Mouse (Mus musculus) ES-Bruce4 (cell line): ENCODE measurements at regions not wholly inside any gene's neighbourhood (a gene's known extent, or its start where the extent isn't known, plus 50 kb on each side); places are given as distances from the start of the nearest gene placed in this dataset.

Experiments
- CTCF ChIP-seq: IDR thresholded peaks from one replicate; pipeline ENCODE4 v1.8.1; 2011; ENCODE audit warnings: low read depth, low read length
- EP300 ChIP-seq: IDR thresholded peaks from 2 replicates; pipeline ENCODE4 v1.6.1; 2011; ENCODE audit warnings: low read depth, low read length; ENCODE audit not compliant: insufficient read depth

DNA sequence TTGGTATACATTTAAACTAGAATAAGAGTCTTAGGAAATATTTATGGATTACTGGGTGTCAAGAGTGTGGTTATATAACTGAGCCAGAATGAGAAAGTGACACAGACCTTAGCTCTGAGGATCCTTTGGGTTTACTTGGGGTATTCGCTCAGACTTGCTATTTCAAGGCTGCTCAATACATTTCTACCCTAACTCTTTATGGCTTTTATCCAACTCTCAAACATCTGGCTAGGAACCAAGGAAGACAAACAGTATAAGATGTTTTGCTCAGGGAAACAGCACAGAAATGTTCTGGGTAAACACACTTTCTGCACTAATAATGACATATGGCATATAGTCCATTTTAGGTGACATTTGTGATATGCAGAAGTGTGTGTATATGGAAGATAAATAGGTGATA lies 153.8 kb upstream of the Cxxc4 start:
- TF ChIP-seq CTCF (no peak), EP300 (no peak)
